Mouse (Mus musculus) liver, adult 2 months (tissue): ENCODE measurements around the gene Dnaja2.

ENCODE experiments used
- CTCF ChIP-seq: fragments of 200-500 bp; IDR thresholded peaks from 2 replicates; pipeline ENCODE4 v1.5.1; 2011; ENCODE audit warnings: low read depth, low read length, control low read depth
- POLR2A ChIP-seq: fragments of 200-500 bp; IDR thresholded peaks from 2 replicates; pipeline ENCODE4 v1.6.1; 2011; ENCODE audit warnings: low read length, control low read depth; ENCODE audit not compliant: insufficient read depth; ENCODE audit errors: extremely low read depth

- TF ChIP-seq CTCF, result no peak
- no peak for TF ChIP-seq POLR2A
Observed at GRCm38 (mm10) chr8:85595391-85595790, 40.2 kb upstream of the Dnaja2 start.
